Mouse (Mus musculus) midbrain, embryonic 14.5 days (tissue): ENCODE results near the gene Hyal1. TPM values are rescaled to one million over a fixed set of nuclear protein-coding genes. Genes with fewer than 3 reads are reported as not detected.

Source experiments
- ATAC-seq: fragments of 200-750 bp; cut with Nextera tagmentation; 2 replicates; pipeline ENCODE4 v1.8.0; 2017; ENCODE audit warnings: moderate number of reproducible peaks, moderate library complexity; ENCODE audit not compliant: low FRiP score, low TSS enrichment
- DNase-seq: peaks from one replicate; pipeline ENCODE4 v3.0.0-alpha.2; 2015
- H3K27ac ChIP-seq: fragments of 300-500 bp; sonication (generic); replicated peaks from 2 replicates; pipeline ENCODE4 v1.5.1; 2014; ENCODE audit warnings: mild to moderate bottlenecking, low read depth, low read length, moderate library complexity
- H3K27me3 ChIP-seq: fragments of 300-500 bp; sonication (generic); 2 replicates; pipeline ENCODE4 v1.6.1; 2014; ENCODE audit warnings: low read length, control low read depth, mixed read lengths; ENCODE audit not compliant: control insufficient read depth, insufficient read depth
- H3K36me3 ChIP-seq: fragments of 300-500 bp; sonication (generic); 2 replicates; pipeline ENCODE4 v1.6.1; 2014; ENCODE audit warnings: low read length, control low read depth; ENCODE audit not compliant: control insufficient read depth, insufficient read depth
- H3K4me1 ChIP-seq: fragments of 300-500 bp; sonication (generic); 2 replicates; pipeline ENCODE4 v1.6.1; 2014; ENCODE audit warnings: mild to moderate bottlenecking, antibody characterized with exemption, low read length, control low read depth; ENCODE audit not compliant: control insufficient read depth, insufficient read depth
- H3K4me2 ChIP-seq: fragments of 300-500 bp; sonication (generic); 2 replicates; pipeline ENCODE4 v1.6.1; 2014; ENCODE audit warnings: mild to moderate bottlenecking, low read length, moderate library complexity
- H3K4me3 ChIP-seq: fragments of 300-500 bp; sonication (generic); replicated peaks from 2 replicates; pipeline ENCODE4 v1.5.1; 2014; ENCODE audit warnings: low read depth, low read length
- H3K9ac ChIP-seq: fragments of 300-500 bp; sonication (generic); replicated peaks from 2 replicates; pipeline ENCODE4 v1.6.1; 2014; ENCODE audit warnings: mild to moderate bottlenecking, low read length, moderate library complexity
- H3K9me3 ChIP-seq: fragments of 300-500 bp; sonication (generic); 2 replicates; pipeline ENCODE4 v1.6.1; 2016; ENCODE audit warnings: low read length, control low read depth, mixed read lengths; ENCODE audit not compliant: control insufficient read depth
- WGBS: fragments of 180-500 bp; shearing (Covaris S2); extraction: QIAGEN DNeasy Blood & Tissue Kit; methylation state at CpG from one replicate; pipeline ENCODE4 v1.1.7; 2014; 5-methylcytosine and 5-hydroxymethylcytosine counted together
- polyA plus RNA-seq: library from polyadenylated mRNA; unstranded; fragments of >200 nt; fragmentation: Nextera tagmentation; extraction: Ambion mirVana; gene quantifications from 2 replicates; pipeline ENCODE4 v1.2.1, GENCODE M21; 2014

The Hyal1 gene
- polyA plus RNA-seq, 1 experiment from 2014 or later, result 3.4 TPM

DNA sequence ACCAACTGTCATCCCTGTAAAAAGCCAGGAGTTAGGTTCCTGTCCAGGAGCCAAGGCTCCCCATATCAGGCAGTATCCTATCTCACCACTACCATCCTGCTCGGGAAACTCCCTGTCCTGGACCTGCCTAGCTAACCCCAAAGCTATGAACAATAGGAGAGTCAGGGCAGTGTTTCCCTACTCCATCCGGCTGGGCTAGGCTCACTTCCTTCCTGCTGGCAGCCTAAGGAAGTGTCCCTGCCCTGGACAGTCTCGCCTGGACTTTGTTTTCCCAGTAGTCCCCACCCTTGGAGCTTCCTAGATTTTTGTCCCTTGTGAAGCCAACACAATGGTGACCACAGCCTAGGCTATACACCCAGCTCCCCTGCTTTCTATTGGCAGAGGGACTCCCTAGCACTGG is 9.9 kb upstream of the Hyal1 start:
- Histone ChIP-seq H3K4me3 (no peak overlapping the region), H3K4me2 (0 out of 2 replicates have a peak overlapping the region, but pooled peaks have one; percentile 83), H3K36me3 (peaks cover 46% of the 10 kb centered on the region), H3K27me3 (no peaks in the 10 kb centered on the region), H3K9ac (no peak overlapping the region), H3K4me1 (peaks cover 43% of the 10 kb centered on the region), H3K9me3 (no peaks in the 10 kb centered on the region), H3K27ac (no peak overlapping the region; the same call in 1 of the 2 replicates)
- DNase-seq, result no peak
- 73% methylated on average over 3 of the region's 3 CpGs for WGBS
- ATAC-seq, result no peak

DNA sequence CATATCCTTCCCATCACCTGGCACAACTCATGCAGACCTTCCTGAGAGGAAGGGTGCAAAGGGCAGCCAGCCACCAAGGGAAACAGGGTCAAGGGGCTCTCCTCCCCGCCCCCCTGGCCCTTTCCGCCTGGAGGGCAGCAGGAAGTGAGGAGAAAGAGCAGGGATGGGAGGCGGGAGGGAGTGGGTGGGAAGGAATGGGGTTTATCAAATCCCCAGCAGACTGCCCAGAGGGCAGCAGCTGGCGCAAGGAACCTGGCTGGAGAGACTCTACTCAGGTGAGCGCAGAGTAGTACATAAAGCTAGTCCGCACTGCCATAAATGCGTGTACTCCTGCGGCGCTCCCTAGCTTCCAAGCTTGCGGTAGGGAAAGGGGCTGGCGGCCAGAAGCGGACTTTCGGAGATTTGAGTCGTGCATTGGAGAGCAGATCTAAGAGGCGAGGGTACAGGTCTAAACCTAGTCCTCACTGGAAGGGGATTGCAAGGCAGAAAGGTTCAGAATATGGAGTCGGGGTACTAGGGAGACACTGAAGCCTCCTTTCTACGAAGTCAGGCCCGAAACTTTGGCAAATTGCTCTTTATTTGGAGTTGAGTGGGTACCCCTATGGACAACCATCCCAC is 8.9 kb upstream of the Hyal1 start, which contains the start of gene Hyal2:
Gene Hyal2 (plus strand): TSS at position 244 of the 618 bp plus-strand sequence.
- peak within 1 kb of the TSS; percentile 85 for H3K4me3 ChIP-seq
- peaks cover 40% of the 10 kb centered on the region for H3K4me1 ChIP-seq
- H3K9ac ChIP-seq, result peak within 1 kb of the TSS; percentile 80
- ATAC-seq (no peak), DNase-seq (peak; percentile 39)
- peak within 1 kb of the TSS; percentile 83 for H3K4me2 ChIP-seq
- peaks cover 49% of the 10 kb centered on the region for H3K36me3 ChIP-seq
- no peaks in the 10 kb centered on the region for H3K9me3 ChIP-seq
- peak within 1 kb of the TSS; percentile 88 for H3K27ac ChIP-seq
- WGBS, result 6% methylated on average over 18 of the region's 18 CpGs
- H3K27me3 ChIP-seq, result no peaks in the 10 kb centered on the region

DNA sequence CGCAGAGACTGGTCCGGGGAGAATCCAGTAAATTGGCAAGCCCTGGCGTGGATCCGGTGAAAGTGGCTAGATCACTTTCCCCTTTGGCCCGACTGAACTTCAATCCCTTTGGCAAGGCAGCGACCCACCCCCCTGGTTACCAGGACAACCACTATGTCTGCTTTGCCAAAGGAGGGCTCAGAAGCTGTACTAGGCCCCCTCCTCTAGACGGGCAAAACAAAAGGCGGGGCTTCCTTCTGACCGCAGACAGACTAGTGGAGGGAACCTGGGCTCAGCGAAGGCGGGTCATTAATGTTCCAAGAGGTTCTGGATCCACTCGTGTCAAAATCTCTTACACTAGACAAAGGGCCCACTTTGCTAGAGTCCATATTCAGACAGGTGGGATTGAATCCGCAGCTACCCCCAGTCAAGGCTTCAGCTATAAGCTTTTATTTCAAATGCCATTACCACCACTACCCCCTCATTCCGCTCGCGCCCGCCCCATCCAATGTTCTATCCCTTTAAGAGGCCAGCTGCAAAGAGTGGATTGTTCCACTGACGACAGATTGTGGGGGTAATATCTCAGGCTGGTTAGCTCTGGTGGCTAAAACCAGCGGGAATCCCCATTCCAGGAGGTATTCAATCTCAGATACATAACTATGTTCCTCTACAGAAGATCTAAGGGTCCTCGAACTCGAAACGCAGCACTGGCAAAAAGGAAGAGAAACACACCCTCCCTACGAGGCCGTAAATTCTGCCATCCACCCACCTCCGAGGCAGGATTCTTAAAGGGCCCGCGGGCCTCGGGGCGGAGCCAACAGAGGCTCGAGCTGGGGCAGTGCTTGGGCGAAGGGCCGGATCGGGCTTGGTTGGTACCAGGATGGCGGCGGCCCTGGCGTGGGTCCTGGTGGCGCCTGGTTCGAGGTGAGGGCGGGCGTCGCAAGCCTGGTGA is 8.1 kb upstream of the Hyal1 start:
- Histone ChIP-seq H3K4me2 (peak overlapping the region; percentile 83), H3K27ac (peak overlapping the region; percentile 88), H3K27me3 (no peaks in the 10 kb centered on the region), H3K4me1 (peaks cover 38% of the 10 kb centered on the region), H3K4me3 (peak overlapping the region; percentile 85), H3K9me3 (no peaks in the 10 kb centered on the region), H3K36me3 (peaks cover 56% of the 10 kb centered on the region), H3K9ac (peak overlapping the region; percentile 80)
- DNase-seq, result peak; percentile 95
- WGBS, result under 1% methylated on average over 41 of the region's 41 CpGs
- peak; percentile 90 for ATAC-seq

GRCm38 (mm10) chr9:107569270-107569669 is 7.5 kb upstream of the Hyal1 start:
- Histone ChIP-seq H3K27me3 (no peaks in the 10 kb centered on the region), H3K27ac (peak overlapping the region; percentile 88), H3K4me1 (peaks cover 32% of the 10 kb centered on the region), H3K36me3 (peaks cover 57% of the 10 kb centered on the region), H3K9ac (peak overlapping the region; percentile 80), H3K4me3 (peak overlapping the region; percentile 85), H3K4me2 (peak overlapping the region; percentile 83), H3K9me3 (no peaks in the 10 kb centered on the region)
- DNase-seq, result no peak
- peak; percentile 54 for ATAC-seq
- WGBS, result under 1% methylated on average over 23 of the region's 23 CpGs

DNA sequence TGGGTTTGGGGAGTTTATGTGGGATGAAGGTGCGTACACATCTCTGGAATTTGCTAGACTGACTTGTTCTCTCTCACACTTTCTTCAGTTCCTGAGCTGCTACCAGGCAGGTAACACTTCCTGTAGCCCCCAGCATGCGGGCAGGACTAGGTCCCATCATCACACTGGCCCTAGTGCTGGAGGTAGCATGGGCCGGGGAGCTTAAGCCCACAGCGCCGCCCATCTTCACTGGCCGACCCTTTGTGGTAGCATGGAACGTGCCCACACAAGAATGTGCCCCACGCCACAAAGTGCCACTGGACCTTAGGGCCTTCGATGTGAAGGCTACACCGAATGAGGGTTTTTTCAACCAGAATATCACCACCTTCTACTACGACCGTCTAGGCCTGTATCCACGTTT is 6.7 kb upstream of the Hyal1 start:
- no peak for ATAC-seq
- Histone ChIP-seq H3K9me3 (no peaks in the 10 kb centered on the region), H3K36me3 (peaks cover 57% of the 10 kb centered on the region), H3K4me3 (peak overlapping the region; percentile 85), H3K4me1 (peaks cover 32% of the 10 kb centered on the region), H3K27me3 (no peaks in the 10 kb centered on the region), H3K27ac (peak overlapping the region; percentile 88), H3K9ac (peak overlapping the region; percentile 80), H3K4me2 (peak overlapping the region; percentile 83)
- no peak for DNase-seq
- 46% methylated on average over 13 of the region's 13 CpGs for WGBS

GRCm38 (mm10) chr9:107570845-107571244 is 5.9 kb upstream of the Hyal1 start:
- peak overlapping the region; percentile 83 for H3K4me2 ChIP-seq
- H3K27ac ChIP-seq, result no peak overlapping the region
- WGBS, result 94% methylated on average over 21 of the region's 21 CpGs
- peak overlapping the region; percentile 80 for H3K9ac ChIP-seq
- peak overlapping the region; percentile 85 for H3K4me3 ChIP-seq
- DNase-seq, result no peak
- no peak for ATAC-seq
- no peaks in the 10 kb centered on the region for H3K27me3 ChIP-seq
- H3K4me1 ChIP-seq, result peaks cover 32% of the 10 kb centered on the region
- peaks cover 49% of the 10 kb centered on the region for H3K36me3 ChIP-seq
- H3K9me3 ChIP-seq, result no peaks in the 10 kb centered on the region

GRCm38 (mm10) chr9:107571534-107572326 is 5.0 kb upstream of the Hyal1 start:
- H3K9me3 ChIP-seq, result no peaks in the 10 kb centered on the region
- 95% methylated on average over 22 of the region's 22 CpGs for WGBS
- H3K4me2 ChIP-seq, result peak overlapping the region; percentile 83
- no peak overlapping the region for H3K27ac ChIP-seq
- DNase-seq (no peak), ATAC-seq (no peak)
- H3K9ac ChIP-seq, result no peak overlapping the region
- H3K36me3 ChIP-seq, result peaks cover 41% of the 10 kb centered on the region
- H3K27me3 ChIP-seq, result no peaks in the 10 kb centered on the region
- no peak overlapping the region for H3K4me3 ChIP-seq
- peaks cover 32% of the 10 kb centered on the region for H3K4me1 ChIP-seq

DNA sequence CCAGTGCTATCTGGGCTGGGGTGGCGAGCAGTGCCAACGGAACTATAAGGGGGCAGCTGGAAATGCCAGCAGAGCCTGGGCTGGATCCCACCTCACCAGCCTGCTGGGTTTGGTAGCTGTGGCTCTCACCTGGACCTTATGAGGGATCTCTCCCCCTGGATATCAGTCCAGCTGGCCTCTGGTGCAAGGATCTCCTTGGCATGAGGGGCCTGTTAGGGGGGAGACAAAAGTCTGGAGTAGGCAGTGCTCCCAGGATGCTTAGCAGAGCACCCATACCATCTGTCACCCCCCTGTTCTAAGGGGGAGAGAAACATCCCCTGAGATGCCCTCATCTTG is 4.4 kb upstream of the Hyal1 start:
- no peak for ATAC-seq
- 100% methylated on average over 2 of the region's 2 CpGs for WGBS
- Histone ChIP-seq H3K9me3 (no peaks in the 10 kb centered on the region), H3K4me3 (no peak overlapping the region), H3K36me3 (peaks cover 41% of the 10 kb centered on the region), H3K4me2 (no peak overlapping the region), H3K9ac (no peak overlapping the region), H3K4me1 (peaks cover 36% of the 10 kb centered on the region), H3K27ac (no peak overlapping the region), H3K27me3 (no peaks in the 10 kb centered on the region)
- no peak for DNase-seq
